Mouse (Mus musculus): ENCODE results near the gene Zranb1. TPM values are rescaled to one million over a fixed set of nuclear protein-coding genes. Genes with fewer than 3 reads are reported as not detected.

The Zranb1 gene
- polyA plus RNA-seq, 1 experiment from 2014 or later: 17.3 TPM

DNA sequence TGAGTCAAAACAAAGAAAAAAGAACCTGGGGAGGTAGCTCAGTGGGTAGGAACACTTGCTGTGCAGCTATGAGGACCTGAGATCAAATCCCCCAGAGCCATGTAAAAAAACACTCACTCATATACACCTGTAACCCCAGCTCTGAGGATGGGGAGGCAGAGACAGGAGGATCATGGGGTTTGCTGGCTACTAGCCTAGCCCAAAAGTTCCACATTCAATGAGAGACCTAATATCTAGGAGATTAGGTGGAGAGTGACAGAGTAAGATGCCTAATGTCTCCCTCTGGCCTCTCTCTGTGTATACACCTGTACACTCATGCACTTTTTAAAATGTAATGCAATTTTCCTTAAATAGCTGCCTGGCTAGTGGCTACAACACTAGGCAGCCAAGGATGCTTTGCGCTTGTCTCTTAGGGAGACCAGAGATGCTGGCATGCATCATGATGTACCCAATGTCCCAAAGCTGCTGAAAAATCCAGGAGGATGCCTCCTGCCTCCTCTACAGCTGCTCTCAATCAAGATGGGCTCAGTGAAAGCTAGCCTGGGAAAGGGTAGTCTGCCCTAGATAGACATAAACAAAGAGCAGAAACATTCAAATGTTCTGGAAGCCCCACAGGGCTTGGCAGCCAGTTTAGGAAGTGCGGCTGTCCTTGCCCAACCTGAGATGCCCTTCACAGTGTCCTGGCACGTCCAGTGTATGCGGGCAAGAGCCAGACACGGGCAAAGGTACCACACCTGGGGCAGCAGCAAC lies 39.2 kb upstream of the Zranb1 start:
- H3K4me2 ChIP-seq (replicated peaks; ENCODE audit: low read depth, low read length): no peak overlapping the region
- no peak overlapping the region for H3K27ac ChIP-seq (ENCODE audit: low read length)
- H3K36me3 ChIP-seq (ENCODE audit: control insufficient read depth, insufficient read depth, low read length): no peaks in the 10 kb centered on the region
- 78% methylated on average over 5 of the region's 5 CpGs for WGBS
- no peaks in the 10 kb centered on the region for H3K27me3 ChIP-seq (ENCODE audit: control insufficient read depth, insufficient read depth, low read length)
- H3K4me3 ChIP-seq (ENCODE audit: low read depth, low read length): no peak overlapping the region
- no peak overlapping the region for H3K9ac ChIP-seq (replicated peaks; ENCODE audit: low read depth, low read length)
- H3K4me1 ChIP-seq (ENCODE audit: control insufficient read depth, insufficient read depth, low read length): no peaks in the 10 kb centered on the region
- H3K9me3 ChIP-seq (ENCODE audit: control insufficient read depth, low read depth, low read length): no peaks in the 10 kb centered on the region
- no peak for ATAC-seq (ENCODE audit: insufficient number of reproducible peaks, insufficient read depth, low FRiP score, low read depth)

DNA sequence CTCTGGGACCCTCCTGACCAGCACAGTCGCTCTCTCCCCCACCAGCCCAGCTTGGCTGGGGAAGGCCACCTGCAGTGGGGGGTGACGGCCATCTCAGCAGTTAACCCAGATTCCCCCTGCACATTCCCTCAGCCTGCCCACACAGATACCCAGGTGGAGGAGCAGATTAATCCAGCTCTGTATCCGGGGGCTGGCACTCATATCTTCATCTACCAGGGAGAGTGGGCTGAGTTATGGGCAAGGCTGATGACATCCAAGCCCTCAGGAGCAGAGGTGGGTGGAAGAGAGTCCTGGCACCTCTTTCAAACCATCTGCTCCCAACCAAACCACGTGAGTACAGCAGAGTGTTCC lies 38.7 kb upstream of the Zranb1 start:
- Histone ChIP-seq H3K9ac (replicated peaks; ENCODE audit: low read depth, low read length) (no peak overlapping the region), H3K4me2 (replicated peaks; ENCODE audit: low read depth, low read length) (no peak overlapping the region), H3K27me3 (ENCODE audit: control insufficient read depth, insufficient read depth, low read length) (no peaks in the 10 kb centered on the region), H3K36me3 (ENCODE audit: control insufficient read depth, insufficient read depth, low read length) (no peaks in the 10 kb centered on the region), H3K27ac (ENCODE audit: low read length) (no peak overlapping the region), H3K4me1 (ENCODE audit: control insufficient read depth, insufficient read depth, low read length) (no peaks in the 10 kb centered on the region), H3K9me3 (ENCODE audit: control insufficient read depth, low read depth, low read length) (no peaks in the 10 kb centered on the region), H3K4me3 (ENCODE audit: low read depth, low read length) (no peak overlapping the region)
- 53% methylated on average over 4 of the region's 4 CpGs for WGBS
- no peak for ATAC-seq (ENCODE audit: insufficient number of reproducible peaks, insufficient read depth, low FRiP score, low read depth)

DNA sequence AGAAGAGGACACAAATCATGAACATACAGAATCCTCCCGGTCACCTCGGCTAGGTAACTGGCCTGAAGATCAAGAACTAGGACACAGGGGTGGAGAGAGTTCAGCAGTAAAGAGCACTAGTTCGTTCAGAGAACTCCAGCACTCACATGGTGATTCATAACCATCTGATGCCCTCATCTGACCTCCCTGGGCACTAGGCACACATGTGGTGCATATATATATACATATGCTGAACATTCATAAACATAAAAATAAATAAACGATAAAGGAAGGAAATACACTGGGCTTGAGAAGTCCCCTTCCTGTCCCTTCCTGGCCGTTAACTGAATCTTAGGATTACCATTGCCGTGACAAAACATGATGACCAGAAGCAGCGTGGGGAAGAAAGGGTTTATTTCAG lies 38.1 kb upstream of the Zranb1 start:
- H3K36me3 ChIP-seq (ENCODE audit: control insufficient read depth, insufficient read depth, low read length): no peaks in the 10 kb centered on the region
- H3K27me3 ChIP-seq (ENCODE audit: control insufficient read depth, insufficient read depth, low read length): no peaks in the 10 kb centered on the region
- no peak overlapping the region for H3K9ac ChIP-seq (replicated peaks; ENCODE audit: low read depth, low read length)
- no peak overlapping the region for H3K4me3 ChIP-seq (ENCODE audit: low read depth, low read length)
- no peak for ATAC-seq (ENCODE audit: insufficient number of reproducible peaks, insufficient read depth, low FRiP score, low read depth)
- no peak overlapping the region for H3K4me2 ChIP-seq (replicated peaks; ENCODE audit: low read depth, low read length)
- 69% methylated on average over 7 of the region's 7 CpGs for WGBS
- no peak overlapping the region for H3K27ac ChIP-seq (ENCODE audit: low read length)
- no peaks in the 10 kb centered on the region for H3K4me1 ChIP-seq (ENCODE audit: control insufficient read depth, insufficient read depth, low read length)
- H3K9me3 ChIP-seq (ENCODE audit: control insufficient read depth, low read depth, low read length): no peaks in the 10 kb centered on the region

DNA sequence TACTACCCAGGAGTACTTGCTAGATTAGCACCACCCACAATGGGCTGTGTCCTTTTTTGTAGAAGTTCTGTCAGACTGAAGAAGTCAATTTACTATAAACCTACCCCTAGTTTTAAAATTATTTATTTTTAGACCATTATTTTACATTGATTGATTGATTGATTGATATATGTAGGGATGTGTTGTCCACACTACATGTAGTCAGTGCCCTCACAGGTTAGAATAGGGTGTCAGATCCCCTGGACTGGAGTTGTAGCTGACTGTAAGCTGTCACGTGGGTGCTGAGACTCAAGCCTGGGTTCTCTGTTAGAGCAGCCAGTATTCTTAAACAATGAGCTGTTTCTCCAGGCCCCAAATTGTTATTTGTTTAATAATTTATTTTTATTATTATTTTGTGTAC lies 37.6 kb upstream of the Zranb1 start:
- Histone ChIP-seq H3K4me2 (replicated peaks; ENCODE audit: low read depth, low read length) (no peak overlapping the region), H3K27me3 (ENCODE audit: control insufficient read depth, insufficient read depth, low read length) (no peaks in the 10 kb centered on the region), H3K36me3 (ENCODE audit: control insufficient read depth, insufficient read depth, low read length) (no peaks in the 10 kb centered on the region), H3K27ac (ENCODE audit: low read length) (no peak overlapping the region), H3K9me3 (ENCODE audit: control insufficient read depth, low read depth, low read length) (no peaks in the 10 kb centered on the region), H3K4me3 (ENCODE audit: low read depth, low read length) (no peak overlapping the region), H3K4me1 (ENCODE audit: control insufficient read depth, insufficient read depth, low read length) (no peaks in the 10 kb centered on the region), H3K9ac (replicated peaks; ENCODE audit: low read depth, low read length) (no peak overlapping the region)
- no peak for ATAC-seq (ENCODE audit: insufficient number of reproducible peaks, insufficient read depth, low FRiP score, low read depth)
- WGBS: 84% methylated on average over 1 of the region's 1 CpGs

DNA sequence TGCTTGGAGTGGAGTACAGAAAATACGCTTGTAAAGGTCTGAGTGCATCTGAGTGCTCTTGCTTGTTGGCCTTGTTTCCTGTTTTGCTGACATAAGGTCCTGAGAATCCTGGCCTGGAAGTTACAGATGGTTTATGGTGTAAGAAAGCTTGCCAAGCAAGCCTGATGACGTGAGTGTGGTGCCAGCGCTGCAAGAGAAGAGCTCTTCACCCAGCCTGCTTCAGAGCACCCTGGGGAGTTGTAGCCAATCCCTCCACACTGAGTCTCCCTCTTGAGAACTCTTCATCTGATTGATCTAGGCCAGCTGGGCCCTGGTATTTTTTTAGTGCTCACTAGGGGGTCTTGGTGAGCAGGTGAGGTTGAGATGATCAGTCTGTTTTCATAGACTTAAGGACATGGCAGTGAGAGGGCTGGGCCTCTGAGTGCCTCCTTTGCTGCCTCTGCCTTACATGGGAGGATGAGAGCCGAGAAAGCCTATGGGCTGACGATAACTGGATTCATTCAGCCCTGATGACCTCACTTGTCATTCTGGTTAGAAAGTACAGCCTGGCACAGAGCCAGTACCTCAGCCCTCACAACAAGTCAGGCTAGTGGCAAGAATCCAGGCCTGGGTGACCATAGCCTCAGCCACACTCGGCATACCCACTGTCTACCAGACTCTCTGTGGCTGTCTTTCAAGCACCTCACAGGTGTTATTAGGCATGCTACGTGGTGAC lies 35.9 kb upstream of the Zranb1 start:
- ATAC-seq (ENCODE audit: insufficient number of reproducible peaks, insufficient read depth, low FRiP score, low read depth): no peak
- WGBS: 76% methylated on average over 7 of the region's 7 CpGs
- Histone ChIP-seq H3K36me3 (ENCODE audit: control insufficient read depth, insufficient read depth, low read length) (no peaks in the 10 kb centered on the region), H3K27me3 (ENCODE audit: control insufficient read depth, insufficient read depth, low read length) (no peaks in the 10 kb centered on the region), H3K4me2 (replicated peaks; ENCODE audit: low read depth, low read length) (no peak overlapping the region), H3K9me3 (ENCODE audit: control insufficient read depth, low read depth, low read length) (no peaks in the 10 kb centered on the region), H3K27ac (ENCODE audit: low read length) (no peak overlapping the region), H3K9ac (replicated peaks; ENCODE audit: low read depth, low read length) (no peak overlapping the region), H3K4me1 (ENCODE audit: control insufficient read depth, insufficient read depth, low read length) (no peaks in the 10 kb centered on the region), H3K4me3 (ENCODE audit: low read depth, low read length) (no peak overlapping the region)

DNA sequence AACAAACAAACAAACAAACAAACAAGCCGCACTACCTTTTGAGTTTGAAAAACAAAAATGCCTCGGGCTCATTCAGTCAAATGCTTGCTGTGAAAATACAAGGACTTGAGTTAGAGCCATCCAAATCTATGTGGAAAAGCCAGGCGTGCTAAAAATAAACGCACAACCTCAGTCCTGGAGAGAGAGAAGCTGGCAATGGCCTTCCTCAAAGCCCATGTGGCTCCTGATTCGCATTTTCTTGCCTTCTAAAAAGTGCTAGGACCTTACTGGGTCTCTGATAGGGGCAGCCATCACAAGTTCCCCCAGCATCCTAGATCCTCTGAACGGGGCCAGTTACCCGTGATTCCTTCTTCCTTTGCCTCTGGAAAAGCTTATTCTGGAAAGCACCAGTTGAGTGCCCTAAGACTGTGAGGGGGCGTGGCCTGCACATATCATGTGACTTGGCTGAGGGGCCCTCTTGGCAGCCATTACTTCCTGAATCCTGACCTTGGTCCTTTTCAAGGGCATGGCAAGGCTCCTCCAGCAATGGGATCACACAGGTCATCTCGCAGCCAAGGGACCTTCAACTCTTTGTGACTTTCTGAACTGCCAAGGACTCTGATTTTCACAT lies 34.6 kb upstream of the Zranb1 start:
- Histone ChIP-seq H3K27me3 (ENCODE audit: control insufficient read depth, insufficient read depth, low read length) (no peaks in the 10 kb centered on the region), H3K36me3 (ENCODE audit: control insufficient read depth, insufficient read depth, low read length) (no peaks in the 10 kb centered on the region), H3K4me2 (replicated peaks; ENCODE audit: low read depth, low read length) (no peak overlapping the region), H3K27ac (ENCODE audit: low read length) (no peak overlapping the region), H3K9ac (replicated peaks; ENCODE audit: low read depth, low read length) (no peak overlapping the region), H3K4me3 (ENCODE audit: low read depth, low read length) (no peak overlapping the region), H3K9me3 (ENCODE audit: control insufficient read depth, low read depth, low read length) (no peaks in the 10 kb centered on the region), H3K4me1 (ENCODE audit: control insufficient read depth, insufficient read depth, low read length) (no peaks in the 10 kb centered on the region)
- 86% methylated on average over 9 of the region's 9 CpGs for WGBS
- ATAC-seq (ENCODE audit: insufficient number of reproducible peaks, insufficient read depth, low FRiP score, low read depth): no peak

DNA sequence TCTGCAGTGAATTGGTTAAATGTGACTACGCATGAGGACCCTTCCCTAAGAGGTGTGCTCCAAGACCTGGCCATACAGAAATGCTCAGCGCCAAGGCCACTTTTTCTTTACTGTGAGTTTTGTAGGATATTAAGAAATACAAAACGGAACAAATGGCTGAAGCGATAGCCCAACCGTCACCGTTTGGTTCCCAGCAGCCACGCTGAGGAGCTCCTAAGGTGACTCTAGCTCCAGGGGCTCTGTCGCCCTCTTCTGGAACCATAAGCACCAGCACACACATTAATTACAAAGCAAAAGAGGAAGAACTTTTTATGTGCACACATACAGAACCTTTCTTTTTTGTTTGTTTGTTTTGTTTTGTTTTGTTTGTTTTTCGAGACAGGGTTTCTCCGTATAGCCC lies 33.7 kb upstream of the Zranb1 start:
- no peak for ATAC-seq (ENCODE audit: insufficient number of reproducible peaks, insufficient read depth, low FRiP score, low read depth)

DNA sequence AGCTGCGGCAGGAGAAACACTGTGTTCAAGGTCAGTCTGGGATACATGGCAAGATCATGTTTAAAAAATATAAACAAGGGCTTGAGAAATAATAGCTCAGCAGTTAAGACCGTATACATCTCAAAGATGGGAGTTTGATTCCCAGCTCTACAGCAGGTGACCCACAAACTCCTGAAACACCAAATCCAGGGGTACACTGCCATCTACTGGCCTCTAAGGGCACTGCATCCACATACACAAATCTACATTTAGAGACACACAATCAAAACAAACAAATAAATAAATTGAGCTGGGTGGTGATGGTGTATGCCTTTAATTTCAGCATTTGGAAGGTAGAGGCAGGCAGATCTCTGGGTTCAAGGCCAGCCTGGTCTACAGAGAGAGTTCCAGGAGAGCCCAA lies 32.7 kb upstream of the Zranb1 start:
- 88% methylated on average over 2 of the region's 2 CpGs for WGBS
- no peak for ATAC-seq (ENCODE audit: insufficient number of reproducible peaks, insufficient read depth, low FRiP score, low read depth)

More for the DNA sequence above, 33.7 kb upstream of the Zranb1 start:
- Histone ChIP-seq H3K4me2 (replicated peaks; ENCODE audit: low read depth, low read length) (no peak overlapping the region), H3K9me3 (ENCODE audit: control insufficient read depth, low read depth, low read length) (no peaks in the 10 kb centered on the region), H3K9ac (replicated peaks; ENCODE audit: low read depth, low read length) (no peak overlapping the region), H3K27me3 (ENCODE audit: control insufficient read depth, insufficient read depth, low read length) (no peaks in the 10 kb centered on the region), H3K4me3 (ENCODE audit: low read depth, low read length) (no peak overlapping the region), H3K36me3 (ENCODE audit: control insufficient read depth, insufficient read depth, low read length) (no peaks in the 10 kb centered on the region), H3K4me1 (ENCODE audit: control insufficient read depth, insufficient read depth, low read length) (no peaks in the 10 kb centered on the region), H3K27ac (ENCODE audit: low read length) (no peak overlapping the region)
- 81% methylated on average over 10 of the region's 10 CpGs for WGBS

More for the DNA sequence above, 32.7 kb upstream of the Zranb1 start:
- Histone ChIP-seq H3K27ac (ENCODE audit: low read length) (no peak overlapping the region), H3K4me1 (ENCODE audit: control insufficient read depth, insufficient read depth, low read length) (no peaks in the 10 kb centered on the region), H3K4me2 (replicated peaks; ENCODE audit: low read depth, low read length) (no peak overlapping the region), H3K4me3 (ENCODE audit: low read depth, low read length) (no peak overlapping the region), H3K36me3 (ENCODE audit: control insufficient read depth, insufficient read depth, low read length) (no peaks in the 10 kb centered on the region), H3K27me3 (ENCODE audit: control insufficient read depth, insufficient read depth, low read length) (no peaks in the 10 kb centered on the region), H3K9ac (replicated peaks; ENCODE audit: low read depth, low read length) (no peak overlapping the region), H3K9me3 (ENCODE audit: control insufficient read depth, low read depth, low read length) (no peaks in the 10 kb centered on the region)
